Mouse (Mus musculus): ENCODE measurements at regions not wholly inside any gene's neighbourhood (a gene's known extent, or its start where the extent isn't known, plus 50 kb on each side); places are given as distances from the start of the nearest gene placed in this dataset.

- no peak for ATAC-seq (replicated peaks; ENCODE audit: insufficient number of reproducible peaks, insufficient read depth, low FRiP score, low read depth)
- Histone ChIP-seq H3K36me3 (no peaks in the 10 kb centered on the region), H3K4me1 (replicated peaks) (0 out of 2 replicates have a peak, but pooled peaks cover 4% of the 10 kb centered on the region), H3K27me3 (no peaks in the 10 kb centered on the region), H3K9me3 (replicated peaks) (no peaks in the 10 kb centered on the region), H3K27ac (no peak overlapping the region), H3K4me3 (no peak overlapping the region), H3K9ac (no peak overlapping the region), H3K4me2 (no peak overlapping the region)
- WGBS: 80% methylated on average over 11 of the region's 11 CpGs
Observed at GRCm38 (mm10) chr16:29985126-29985931, 78.9 kb upstream of the Hes1 start.

GRCm38 (mm10) chr16:29987595-29987994, 76.6 kb upstream of the Hes1 start:
- Histone ChIP-seq H3K36me3 (no peaks in the 10 kb centered on the region), H3K4me2 (no peak overlapping the region), H3K27me3 (no peaks in the 10 kb centered on the region), H3K4me3 (no peak overlapping the region), H3K9ac (no peak overlapping the region), H3K4me1 (replicated peaks) (0 out of 2 replicates have a peak, but pooled peaks cover 6% of the 10 kb centered on the region), H3K9me3 (replicated peaks) (no peaks in the 10 kb centered on the region), H3K27ac (no peak overlapping the region)
- ATAC-seq (replicated peaks; ENCODE audit: insufficient number of reproducible peaks, insufficient read depth, low FRiP score, low read depth): no peak
- WGBS: 81% methylated on average over 4 of the region's 4 CpGs

- no peak overlapping the region for H3K27ac ChIP-seq
- 0 out of 2 replicates have a peak, but pooled peaks cover 7% of the 10 kb centered on the region for H3K4me1 ChIP-seq (replicated peaks)
- 93% methylated on average over 6 of the region's 6 CpGs for WGBS
Observed at GRCm38 (mm10) chr16:29987999-29988398, 76.2 kb upstream of the Hes1 start.

GRCm38 (mm10) chr16:29989308-29989707, 74.9 kb upstream of the Hes1 start:
- no peak overlapping the region for H3K4me2 ChIP-seq
- no peak overlapping the region for H3K4me3 ChIP-seq
- H3K9ac ChIP-seq: no peak overlapping the region
- no peak for ATAC-seq (replicated peaks; ENCODE audit: insufficient number of reproducible peaks, insufficient read depth, low FRiP score, low read depth)
- 0 out of 2 replicates have a peak, but pooled peaks cover 6% of the 10 kb centered on the region for H3K4me1 ChIP-seq (replicated peaks)
- H3K27me3 ChIP-seq: no peaks in the 10 kb centered on the region
- 61% methylated on average over 1 of the region's 1 CpGs for WGBS
- H3K27ac ChIP-seq: no peak overlapping the region
- no peaks in the 10 kb centered on the region for H3K36me3 ChIP-seq
- H3K9me3 ChIP-seq (replicated peaks): no peaks in the 10 kb centered on the region

More at GRCm38 (mm10) chr16:29987999-29988398, 76.2 kb upstream of the Hes1 start:
- ATAC-seq (replicated peaks; ENCODE audit: insufficient number of reproducible peaks, insufficient read depth, low FRiP score, low read depth): no peak
- no peaks in the 10 kb centered on the region for H3K27me3 ChIP-seq
- no peaks in the 10 kb centered on the region for H3K9me3 ChIP-seq (replicated peaks)
- H3K9ac ChIP-seq: no peak overlapping the region
- H3K4me2 ChIP-seq: no peak overlapping the region
- no peak overlapping the region for H3K4me3 ChIP-seq
- no peaks in the 10 kb centered on the region for H3K36me3 ChIP-seq

- no peak overlapping the region for H3K27ac ChIP-seq
- no peaks in the 10 kb centered on the region for H3K27me3 ChIP-seq
- 88% methylated on average over 3 of the region's 3 CpGs for WGBS
- no peak overlapping the region for H3K4me3 ChIP-seq
- H3K9me3 ChIP-seq (replicated peaks): no peaks in the 10 kb centered on the region
- H3K4me1 ChIP-seq (replicated peaks): 0 out of 2 replicates have a peak, but pooled peaks cover 6% of the 10 kb centered on the region
- no peak for ATAC-seq (replicated peaks; ENCODE audit: insufficient number of reproducible peaks, insufficient read depth, low FRiP score, low read depth)
- H3K9ac ChIP-seq: no peak overlapping the region
- no peaks in the 10 kb centered on the region for H3K36me3 ChIP-seq
- no peak overlapping the region for H3K4me2 ChIP-seq
Observed at GRCm38 (mm10) chr16:29990393-29990792, 73.8 kb upstream of the Hes1 start.

- H3K27ac ChIP-seq: no peak overlapping the region
- no peaks in the 10 kb centered on the region for H3K9me3 ChIP-seq (replicated peaks)
- no peak overlapping the region for H3K4me3 ChIP-seq
- H3K27me3 ChIP-seq: no peaks in the 10 kb centered on the region
- 73% methylated on average over 9 of the region's 9 CpGs for WGBS
- no peak overlapping the region for H3K4me2 ChIP-seq
- no peak overlapping the region for H3K9ac ChIP-seq
- H3K36me3 ChIP-seq: no peaks in the 10 kb centered on the region
- ATAC-seq (replicated peaks; ENCODE audit: insufficient number of reproducible peaks, insufficient read depth, low FRiP score, low read depth): no peak
- H3K4me1 ChIP-seq (replicated peaks): peaks cover 9% of the 10 kb centered on the region
Observed at GRCm38 (mm10) chr16:29990795-29991587, 73.2 kb upstream of the Hes1 start.

- no peak overlapping the region for H3K27ac ChIP-seq
- no peak overlapping the region for H3K4me2 ChIP-seq
- H3K9me3 ChIP-seq (replicated peaks): no peaks in the 10 kb centered on the region
- WGBS: 80% methylated on average over 8 of the region's 8 CpGs
- no peak for ATAC-seq (replicated peaks; ENCODE audit: insufficient number of reproducible peaks, insufficient read depth, low FRiP score, low read depth)
- no peaks in the 10 kb centered on the region for H3K27me3 ChIP-seq
- H3K36me3 ChIP-seq: no peaks in the 10 kb centered on the region
- no peak overlapping the region for H3K4me3 ChIP-seq
- peaks cover 17% of the 10 kb centered on the region for H3K4me1 ChIP-seq (replicated peaks)
- H3K9ac ChIP-seq: no peak overlapping the region
Observed at GRCm38 (mm10) chr16:29991876-29992380, 72.3 kb upstream of the Hes1 start.

GRCm38 (mm10) chr16:29993111-29993510, 71.1 kb upstream of the Hes1 start:
- no peak overlapping the region for H3K4me3 ChIP-seq
- no peak overlapping the region for H3K9ac ChIP-seq
- WGBS: 81% methylated on average over 7 of the region's 7 CpGs
- no peaks in the 10 kb centered on the region for H3K27me3 ChIP-seq
- no peak for ATAC-seq (replicated peaks; ENCODE audit: insufficient number of reproducible peaks, insufficient read depth, low FRiP score, low read depth)
- H3K9me3 ChIP-seq (replicated peaks): no peaks in the 10 kb centered on the region
- peaks cover 19% of the 10 kb centered on the region for H3K4me1 ChIP-seq (replicated peaks)
- no peak overlapping the region for H3K4me2 ChIP-seq
- H3K27ac ChIP-seq: no peak overlapping the region
- no peaks in the 10 kb centered on the region for H3K36me3 ChIP-seq

- no peaks in the 10 kb centered on the region for H3K36me3 ChIP-seq
- peaks cover 19% of the 10 kb centered on the region for H3K4me1 ChIP-seq (replicated peaks)
- H3K4me2 ChIP-seq: no peak overlapping the region
- no peak overlapping the region for H3K4me3 ChIP-seq
- no peak overlapping the region for H3K27ac ChIP-seq
- no peak for ATAC-seq (replicated peaks; ENCODE audit: insufficient number of reproducible peaks, insufficient read depth, low FRiP score, low read depth)
- no peaks in the 10 kb centered on the region for H3K27me3 ChIP-seq
- 74% methylated on average over 6 of the region's 6 CpGs for WGBS
- no peaks in the 10 kb centered on the region for H3K9me3 ChIP-seq (replicated peaks)
- H3K9ac ChIP-seq: no peak overlapping the region
Observed at GRCm38 (mm10) chr16:29993535-29993934, 70.6 kb upstream of the Hes1 start.

- Histone ChIP-seq H3K4me1 (replicated peaks) (peaks cover 17% of the 10 kb centered on the region), H3K4me3 (no peak overlapping the region), H3K27ac (peak overlapping the region; percentile 49), H3K4me2 (no peak overlapping the region), H3K9ac (no peak overlapping the region), H3K36me3 (no peaks in the 10 kb centered on the region), H3K27me3 (no peaks in the 10 kb centered on the region), H3K9me3 (replicated peaks) (no peaks in the 10 kb centered on the region)
- WGBS: 31% methylated on average over 12 of the region's 12 CpGs
- peak; percentile 54 for ATAC-seq (replicated peaks; ENCODE audit: insufficient number of reproducible peaks, insufficient read depth, low FRiP score, low read depth)
Observed at GRCm38 (mm10) chr16:29996139-29997069, 67.8 kb upstream of the Hes1 start.

Data from heart, embryonic 15.5 days (tissue).